Mouse (Mus musculus) urinary bladder, postnatal 10 days (tissue): ENCODE data around the gene Dtnbp1.

ENCODE experiments used
- DNase-seq: peaks from one replicate; pipeline ENCODE4 v3.0.0; 2022; ENCODE audit warnings: low spot score

The Dtnbp1 gene

GRCm38 (mm10) chr13:44904271-44904670, 97.7 kb downstream of the Dtnbp1 start:
- DNase-seq: no peak

GRCm38 (mm10) chr13:44903416-44903815, 98.5 kb downstream of the Dtnbp1 start:
- no peak for DNase-seq

GRCm38 (mm10) chr13:44902299-44902698, 99.6 kb downstream of the Dtnbp1 start:
- DNase-seq: no peak

DNA sequence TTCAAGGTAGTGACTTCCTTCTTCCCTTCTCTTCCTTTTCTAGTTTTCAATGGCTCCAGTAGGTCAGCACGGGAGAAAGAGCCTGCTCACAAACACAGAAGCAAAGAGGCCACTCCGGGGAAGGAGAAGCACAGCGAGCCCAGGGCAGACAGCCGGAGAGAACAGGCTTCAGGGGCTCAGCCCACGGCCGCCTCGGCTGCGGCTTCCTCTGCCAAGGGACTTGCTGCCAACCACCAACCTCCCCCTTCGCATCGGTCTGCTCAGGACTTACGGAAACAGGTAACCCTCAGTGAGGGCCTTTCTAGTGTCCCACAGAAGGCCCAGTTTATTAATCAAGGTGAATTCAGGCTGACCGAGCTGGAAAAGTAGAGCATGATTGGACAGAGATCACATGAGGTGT, 105.7 kb downstream of the Dtnbp1 start:
- no peak for DNase-seq

DNA sequence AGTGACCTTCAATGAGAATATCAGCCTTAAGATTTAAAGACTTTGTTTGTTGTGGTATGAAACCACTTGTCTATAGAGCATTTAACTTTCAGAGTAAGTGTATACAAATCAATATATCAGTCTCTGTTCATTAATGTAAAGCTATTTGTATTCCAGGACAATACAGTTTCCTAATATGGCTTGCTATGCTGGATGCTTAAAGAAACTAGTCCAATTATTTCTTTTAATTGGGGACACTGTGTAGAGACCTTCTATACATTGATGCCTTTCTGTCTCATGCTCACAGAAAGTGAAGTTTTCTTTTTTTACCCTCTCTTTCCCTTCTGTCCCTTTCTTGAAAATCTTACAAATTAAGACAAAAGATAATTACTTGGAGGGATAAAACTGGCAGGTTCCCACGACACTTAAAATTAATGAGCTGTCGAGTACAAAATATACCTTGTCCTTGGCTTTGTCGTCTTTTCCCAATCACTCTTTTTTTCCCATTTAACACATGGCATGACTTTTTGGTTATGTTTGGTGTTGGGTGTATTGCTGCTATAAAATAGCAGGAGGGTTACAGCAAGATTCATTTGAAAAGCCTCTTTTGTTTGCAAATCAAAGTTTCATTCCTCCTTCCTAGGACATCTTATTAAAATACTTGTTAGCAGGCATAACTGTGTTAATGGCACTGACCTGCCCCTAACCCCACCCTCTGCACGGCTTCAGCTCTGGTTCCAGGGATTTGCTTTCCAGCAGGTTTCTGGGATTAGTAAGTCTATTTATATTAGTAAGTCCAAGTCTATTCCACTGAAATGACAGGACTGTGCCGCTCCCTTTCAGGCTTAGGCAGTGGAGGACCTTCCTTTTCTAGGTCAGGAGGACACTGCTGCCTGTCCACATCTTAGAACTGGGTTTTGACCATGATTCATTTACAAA, 109.9 kb downstream of the Dtnbp1 start:
- no peak for DNase-seq

DNA sequence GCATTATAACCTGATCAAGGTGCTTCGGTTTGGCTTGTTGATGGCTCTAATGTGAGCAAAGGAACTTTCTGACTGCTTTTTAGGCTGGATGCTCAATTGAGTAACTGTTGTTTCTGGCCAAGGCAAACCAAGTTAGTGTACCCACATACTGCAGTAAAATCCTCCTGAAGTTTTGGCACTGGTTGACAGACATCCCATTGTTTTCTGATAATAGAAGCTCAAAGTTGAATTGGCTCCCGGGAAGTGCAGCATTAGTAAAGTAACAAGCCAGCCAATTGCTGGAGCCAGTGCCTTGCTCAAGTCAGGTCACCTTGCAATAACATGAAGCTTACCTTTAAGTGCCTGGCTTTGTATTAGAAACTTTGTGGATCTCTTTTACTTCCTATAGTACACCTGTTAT, 111.3 kb downstream of the Dtnbp1 start:
- DNase-seq: no peak

- DNase-seq: no peak
These were observed 115.7 kb downstream of the Dtnbp1 start for GRCm38 (mm10) chr13:44886221-44886620.

- DNase-seq: no peak
These were observed 120.9 kb downstream of the Dtnbp1 start for GRCm38 (mm10) chr13:44881001-44881400.

GRCm38 (mm10) chr13:44876799-44877198, 125.1 kb downstream of the Dtnbp1 start:
- DNase-seq: no peak
